Mouse (Mus musculus): Measurements from ENCODE around the gene Syt3. TPM values are rescaled to one million over a fixed set of nuclear protein-coding genes. Genes with fewer than 3 reads are reported as not detected.

The Syt3 gene
- polyA plus RNA-seq, 1 experiment from 2014 or later, result 2.6 TPM

GRCm38 (mm10) chr7:44341714-44342113 lies 42.2 kb upstream of the Syt3 start:
- H3K4me2 ChIP-seq (ENCODE audit: low read depth, low read length), result no peak overlapping the region
- no peak overlapping the region for H3K27ac ChIP-seq (replicated peaks; ENCODE audit: low read depth, low read length)
- DNase-seq (ENCODE audit: low spot score), result no peak
- H3K9me3 ChIP-seq (ENCODE audit: control insufficient read depth, low read length), result no peaks in the 10 kb centered on the region
- ATAC-seq (ENCODE audit: low read depth), result no peak
- no peak overlapping the region for H3K9ac ChIP-seq (ENCODE audit: low read depth, low read length)
- no peak overlapping the region for H3K4me3 ChIP-seq (ENCODE audit: low read depth, low read length)
- H3K27me3 ChIP-seq (replicated peaks; ENCODE audit: control insufficient read depth, insufficient read depth, low read length), result peaks cover 42% of the 10 kb centered on the region
- no peaks in the 10 kb centered on the region for H3K4me1 ChIP-seq (ENCODE audit: control insufficient read depth, insufficient read depth, low read length)
- no peaks in the 10 kb centered on the region for H3K36me3 ChIP-seq (ENCODE audit: control insufficient read depth, insufficient read depth, low read length)
- WGBS, result 68% methylated on average over 5 of the region's 5 CpGs

- H3K4me2 ChIP-seq (ENCODE audit: low read depth, low read length), result no peak overlapping the region
- no peak for DNase-seq (ENCODE audit: low spot score)
- H3K27me3 ChIP-seq (replicated peaks; ENCODE audit: control insufficient read depth, insufficient read depth, low read length), result peaks cover 24% of the 10 kb centered on the region
- no peak overlapping the region for H3K27ac ChIP-seq (replicated peaks; ENCODE audit: low read depth, low read length)
- H3K4me1 ChIP-seq (ENCODE audit: control insufficient read depth, insufficient read depth, low read length), result no peaks in the 10 kb centered on the region
- H3K9me3 ChIP-seq (ENCODE audit: control insufficient read depth, low read length), result no peaks in the 10 kb centered on the region
- H3K4me3 ChIP-seq (ENCODE audit: low read depth, low read length), result no peak overlapping the region
- ATAC-seq (ENCODE audit: low read depth), result peak; percentile 28; the same call in 1 of the 2 replicates
- H3K36me3 ChIP-seq (ENCODE audit: control insufficient read depth, insufficient read depth, low read length), result no peaks in the 10 kb centered on the region
- H3K9ac ChIP-seq (ENCODE audit: low read depth, low read length), result no peak overlapping the region
- WGBS, result 25% methylated on average over 11 of the region's 11 CpGs
Measured at GRCm38 (mm10) chr7:44343459-44344015, 40.4 kb upstream of the Syt3 start.

- Histone ChIP-seq H3K27ac (replicated peaks; ENCODE audit: low read depth, low read length) (no peak overlapping the region), H3K36me3 (ENCODE audit: control insufficient read depth, insufficient read depth, low read length) (no peaks in the 10 kb centered on the region), H3K27me3 (replicated peaks; ENCODE audit: control insufficient read depth, insufficient read depth, low read length) (peaks cover 21% of the 10 kb centered on the region), H3K9ac (ENCODE audit: low read depth, low read length) (no peak overlapping the region), H3K9me3 (ENCODE audit: control insufficient read depth, low read length) (no peaks in the 10 kb centered on the region), H3K4me3 (ENCODE audit: low read depth, low read length) (no peak overlapping the region), H3K4me2 (ENCODE audit: low read depth, low read length) (no peak overlapping the region), H3K4me1 (ENCODE audit: control insufficient read depth, insufficient read depth, low read length) (no peaks in the 10 kb centered on the region)
- no peak for DNase-seq (ENCODE audit: low spot score)
- ATAC-seq (ENCODE audit: low read depth), result no peak
- WGBS, result 77% methylated on average over 12 of the region's 12 CpGs
Measured at GRCm38 (mm10) chr7:44344622-44345021, 39.3 kb upstream of the Syt3 start.

- H3K4me1 ChIP-seq (ENCODE audit: control insufficient read depth, insufficient read depth, low read length), result peaks cover 6% of the 10 kb centered on the region; the same call in 1 of the 2 replicates
- no peak overlapping the region for H3K4me2 ChIP-seq (ENCODE audit: low read depth, low read length)
- peaks cover 53% of the 10 kb centered on the region for H3K27me3 ChIP-seq (replicated peaks; ENCODE audit: control insufficient read depth, insufficient read depth, low read length)
- no peak for ATAC-seq (ENCODE audit: low read depth)
- H3K27ac ChIP-seq (replicated peaks; ENCODE audit: low read depth, low read length), result no peak overlapping the region
- no peak overlapping the region for H3K9ac ChIP-seq (ENCODE audit: low read depth, low read length)
- H3K36me3 ChIP-seq (ENCODE audit: control insufficient read depth, insufficient read depth, low read length), result no peaks in the 10 kb centered on the region
- no peak overlapping the region for H3K4me3 ChIP-seq (ENCODE audit: low read depth, low read length)
- 20% methylated on average over 3 of the region's 3 CpGs for WGBS
- DNase-seq (ENCODE audit: low spot score), result no peak
- no peaks in the 10 kb centered on the region for H3K9me3 ChIP-seq (ENCODE audit: control insufficient read depth, low read length)
Measured at GRCm38 (mm10) chr7:44349043-44349442, 34.9 kb upstream of the Syt3 start.

- DNase-seq (ENCODE audit: low spot score) (peak; percentile 92), ATAC-seq (ENCODE audit: low read depth) (peak; percentile 71)
- Histone ChIP-seq H3K4me1 (ENCODE audit: control insufficient read depth, insufficient read depth, low read length) (peaks cover 6% of the 10 kb centered on the region; the same call in 1 of the 2 replicates), H3K27me3 (replicated peaks; ENCODE audit: control insufficient read depth, insufficient read depth, low read length) (peaks cover 70% of the 10 kb centered on the region), H3K4me3 (ENCODE audit: low read depth, low read length) (peak overlapping the region; percentile 24), H3K27ac (replicated peaks; ENCODE audit: low read depth, low read length) (no peak overlapping the region), H3K4me2 (ENCODE audit: low read depth, low read length) (peak overlapping the region; percentile 56), H3K9me3 (ENCODE audit: control insufficient read depth, low read length) (no peaks in the 10 kb centered on the region), H3K9ac (ENCODE audit: low read depth, low read length) (peak overlapping the region; percentile 38), H3K36me3 (ENCODE audit: control insufficient read depth, insufficient read depth, low read length) (no peaks in the 10 kb centered on the region)
- 2% methylated on average over 25 of the region's 25 CpGs for WGBS
Measured at GRCm38 (mm10) chr7:44350957-44351711, 32.8 kb upstream of the Syt3 start.

- ATAC-seq (ENCODE audit: low read depth) (no peak), DNase-seq (ENCODE audit: low spot score) (no peak)
- 6% methylated on average over 41 of the region's 71 CpGs for WGBS
- peak overlapping the region; percentile 21; the same call in 1 of the 2 replicates for H3K4me3 ChIP-seq (ENCODE audit: low read depth, low read length)
- no peak overlapping the region for H3K9ac ChIP-seq (ENCODE audit: low read depth, low read length)
- no peak overlapping the region for H3K27ac ChIP-seq (replicated peaks; ENCODE audit: low read depth, low read length)
- no peaks in the 10 kb centered on the region for H3K36me3 ChIP-seq (ENCODE audit: control insufficient read depth, insufficient read depth, low read length)
- no peaks in the 10 kb centered on the region for H3K9me3 ChIP-seq (ENCODE audit: control insufficient read depth, low read length)
- H3K4me2 ChIP-seq (ENCODE audit: low read depth, low read length), result peak overlapping the region; percentile 38; the same call in 1 of the 2 replicates
- H3K4me1 ChIP-seq (ENCODE audit: control insufficient read depth, insufficient read depth, low read length), result peaks cover 6% of the 10 kb centered on the region; the same call in 1 of the 2 replicates
- H3K27me3 ChIP-seq (replicated peaks; ENCODE audit: control insufficient read depth, insufficient read depth, low read length), result peaks cover 80% of the 10 kb centered on the region
Measured at GRCm38 (mm10) chr7:44351881-44352749, 31.8 kb upstream of the Syt3 start.

- Histone ChIP-seq H3K36me3 (ENCODE audit: control insufficient read depth, insufficient read depth, low read length) (no peaks in the 10 kb centered on the region), H3K9me3 (ENCODE audit: control insufficient read depth, low read length) (no peaks in the 10 kb centered on the region), H3K27me3 (replicated peaks; ENCODE audit: control insufficient read depth, insufficient read depth, low read length) (peaks cover 89% of the 10 kb centered on the region), H3K4me2 (ENCODE audit: low read depth, low read length) (peak overlapping the region; percentile 38; the same call in 1 of the 2 replicates), H3K9ac (ENCODE audit: low read depth, low read length) (no peak overlapping the region), H3K4me1 (ENCODE audit: control insufficient read depth, insufficient read depth, low read length) (peaks cover 6% of the 10 kb centered on the region; the same call in 1 of the 2 replicates), H3K4me3 (ENCODE audit: low read depth, low read length) (peak overlapping the region; percentile 21), H3K27ac (replicated peaks; ENCODE audit: low read depth, low read length) (no peak overlapping the region)
- ATAC-seq (ENCODE audit: low read depth) (no peak), DNase-seq (ENCODE audit: low spot score) (no peak)
- WGBS, result under 1% methylated on average over 20 of the region's 71 CpGs
Measured at GRCm38 (mm10) chr7:44352750-44353600, 30.9 kb upstream of the Syt3 start.

All from embryonic facial prominence, embryonic 14.5 days (tissue).